Mouse (Mus musculus): ENCODE data around the gene Lrrc8b. TPM values are rescaled to one million over a fixed set of nuclear protein-coding genes. Genes with fewer than 3 reads are reported as not detected.

The Lrrc8b gene
- polyA plus RNA-seq, 1 experiment = 2.8 TPM

- no peak for TF ChIP-seq GATA1 (IDR thresholded peaks at IDR 0.05; ENCODE audit: low read length)
Measured at GRCm38 (mm10) chr5:105454105-105454504, 38.5 kb downstream of the Lrrc8b start.

GRCm38 (mm10) chr5:105459077-105459476 is 43.5 kb downstream of the Lrrc8b start:
- no peak for TF ChIP-seq GATA1 (IDR thresholded peaks at IDR 0.05; ENCODE audit: low read length)

- no peak for TF ChIP-seq GATA1 (IDR thresholded peaks at IDR 0.05; ENCODE audit: low read length)
Measured at GRCm38 (mm10) chr5:105460551-105460950, 45.0 kb downstream of the Lrrc8b start.

GRCm38 (mm10) chr5:105461076-105461475 is 45.5 kb downstream of the Lrrc8b start:
- no peak for TF ChIP-seq GATA1 (IDR thresholded peaks at IDR 0.05; ENCODE audit: low read length)

- no peak for TF ChIP-seq GATA1 (IDR thresholded peaks at IDR 0.05; ENCODE audit: low read length)
Measured at GRCm38 (mm10) chr5:105464671-105465070, 49.1 kb downstream of the Lrrc8b start.

- no peak for TF ChIP-seq GATA1 (IDR thresholded peaks at IDR 0.05; ENCODE audit: low read length)
Measured at GRCm38 (mm10) chr5:105465550-105465949, 50.0 kb downstream of the Lrrc8b start.

- TF ChIP-seq GATA1 (IDR thresholded peaks at IDR 0.05; ENCODE audit: low read length) = no peak
Measured at GRCm38 (mm10) chr5:105466471-105466902, 50.9 kb downstream of the Lrrc8b start.

- TF ChIP-seq GATA1 (IDR thresholded peaks at IDR 0.05; ENCODE audit: low read length) = no peak
Measured at GRCm38 (mm10) chr5:105467271-105467670, 51.7 kb downstream of the Lrrc8b start.

- TF ChIP-seq GATA1 (IDR thresholded peaks at IDR 0.05; ENCODE audit: low read length) = no peak
Measured at GRCm38 (mm10) chr5:105472983-105473705, 57.6 kb downstream of the Lrrc8b start.

- no peak for TF ChIP-seq GATA1 (IDR thresholded peaks at IDR 0.05; ENCODE audit: low read length)
Measured at GRCm38 (mm10) chr5:105477527-105477926, 62.0 kb downstream of the Lrrc8b start.

- TF ChIP-seq GATA1 (IDR thresholded peaks at IDR 0.05; ENCODE audit: low read length) = no peak
Measured at GRCm38 (mm10) chr5:105479673-105480072, 64.1 kb downstream of the Lrrc8b start.

- no peak for TF ChIP-seq GATA1 (IDR thresholded peaks at IDR 0.05; ENCODE audit: low read length)
Measured at GRCm38 (mm10) chr5:105480561-105480960, 65.0 kb downstream of the Lrrc8b start.

- TF ChIP-seq GATA1 (IDR thresholded peaks at IDR 0.05; ENCODE audit: low read length) = no peak
Measured at GRCm38 (mm10) chr5:105483632-105484031, 68.1 kb downstream of the Lrrc8b start.

GRCm38 (mm10) chr5:105484247-105484646 is 68.7 kb downstream of the Lrrc8b start:
- no peak for TF ChIP-seq GATA1 (IDR thresholded peaks at IDR 0.05; ENCODE audit: low read length)

- no peak for TF ChIP-seq GATA1 (IDR thresholded peaks at IDR 0.05; ENCODE audit: low read length)
Measured at GRCm38 (mm10) chr5:105484891-105485290, 69.3 kb downstream of the Lrrc8b start.

- TF ChIP-seq GATA1 (IDR thresholded peaks at IDR 0.05; ENCODE audit: low read length) = no peak
Measured at GRCm38 (mm10) chr5:105490211-105490610, 74.6 kb downstream of the Lrrc8b start.

GRCm38 (mm10) chr5:105491389-105491788 is 75.8 kb downstream of the Lrrc8b start:
- TF ChIP-seq GATA1 (IDR thresholded peaks at IDR 0.05; ENCODE audit: low read length) = no peak

Data from G1E-ER4 (cell line).